9 mouse cellular contexts compared by ENCODE assay signal in the genomic region with DNA sequence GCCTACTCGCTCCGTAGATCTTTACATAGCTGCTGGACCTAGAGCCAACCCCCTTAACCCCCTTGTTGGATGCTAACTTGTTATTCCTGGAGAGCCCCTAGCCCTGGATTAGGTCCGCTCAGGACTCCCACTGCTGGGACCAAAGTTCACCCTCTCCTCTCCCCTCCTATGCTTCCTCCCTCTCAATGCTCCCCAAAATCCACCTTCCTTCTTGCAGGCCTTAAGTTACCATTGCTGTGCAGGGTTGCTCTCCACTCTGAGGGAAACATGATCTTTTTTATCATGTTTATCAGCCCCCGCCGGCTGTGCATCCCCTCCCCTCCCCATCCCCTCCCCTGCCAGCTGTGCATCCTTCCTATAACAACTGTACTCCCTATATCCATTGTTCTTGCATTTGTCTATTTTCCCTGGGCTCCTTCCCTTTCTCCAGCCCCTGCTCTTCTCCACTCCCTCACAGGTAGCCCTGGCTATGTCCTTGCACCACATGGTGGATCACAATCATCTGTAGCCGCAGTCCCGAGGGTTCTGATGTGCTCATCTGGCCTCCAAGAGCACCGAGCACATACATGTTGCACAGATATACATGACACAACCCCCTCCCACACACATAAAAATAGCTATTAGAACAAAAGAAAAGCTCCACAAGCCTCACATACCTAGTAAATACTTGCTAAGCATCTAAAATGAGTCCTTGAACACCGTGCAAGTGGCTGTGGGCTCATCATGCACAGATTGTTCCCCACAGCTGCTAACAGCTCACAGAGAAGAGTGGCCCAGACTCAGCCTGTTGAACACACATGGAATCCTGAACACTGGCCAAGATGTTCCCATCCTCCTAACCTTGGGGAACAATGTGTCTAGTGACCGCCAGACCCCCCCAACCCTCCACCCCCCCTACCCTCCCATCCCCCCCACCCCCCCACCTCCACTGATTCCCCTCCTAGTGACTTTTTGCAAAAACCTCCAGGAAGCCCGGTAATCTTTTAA. TPM values are rescaled to one million over a fixed set of nuclear protein-coding genes. Genes with fewer than 3 reads are reported as not detected.
DNase-seq lines count a peak whose midpoint lies in the region; ATAC-seq and TF ChIP-seq lines count a peak whose summit lies in the region.
"Had no signal": no experiment of that assay in that cellular context is flagged by ENCODE, and none has a peak within 500 bp of the region (broad histone marks: within the 10 kb centered on the region; RNA-seq: fewer than 3 reads in every experiment).

No protein-coding gene starts in this region.

- intact Hi-C loops in left cerebral cortex, adult 2 months (cut with DNase I), result no loop called here
- intact Hi-C loops in left cerebral cortex, postnatal 36 days (cut with DNase I), result loop anchor here (1.0 kb wide), 1 partner anchor 37 kb away; a partner anchor contains a TSS

- H3K27me3 ChIP-seq in forebrain, embryonic 13.5 days, result peaks cover 10% of the 10 kb centered on the region; the same call in 1 of the 2 replicates
- H3K27me3 ChIP-seq in liver, embryonic 14.5 days (ENCODE audit: control insufficient read depth, insufficient read depth, low read length), result no peaks in the 10 kb centered on the region; the same call in 1 of the 2 replicates
- H3K27me3 ChIP-seq in stomach, embryonic 15.5 days (replicated peaks), result no peaks in the 10 kb centered on the region

- no peak for TF ChIP-seq CTCF in left cerebral cortex, adult 2 months (IDR thresholded peaks at IDR 0.05)
- TF ChIP-seq CTCF in liver, embryonic 14.5 days (IDR thresholded peaks at IDR 0.05; ENCODE audit: low read depth), result no peak

- H3K4me1 ChIP-seq in forebrain, embryonic 13.5 days, result peaks cover 24% of the 10 kb centered on the region
- peaks cover 15 to 29% of the 10 kb centered on the region in 2 experiments for H3K4me1 ChIP-seq in liver, embryonic 14.5 days (replicated peaks; ENCODE audit: control insufficient read depth in 2 of 2, insufficient read depth in 2 of 2, low read length in 1 of 2)
- H3K4me1 ChIP-seq in stomach, embryonic 15.5 days, result peaks cover 22% of the 10 kb centered on the region

- no peak for TF ChIP-seq EP300 in liver, embryonic 14.5 days (IDR thresholded peaks at IDR 0.05; ENCODE audit: low read depth)

- no peak overlapping the region for H3K9ac ChIP-seq in forebrain, embryonic 13.5 days
- H3K9ac ChIP-seq in liver, embryonic 14.5 days (replicated peaks), result no peak overlapping the region
- H3K9ac ChIP-seq in stomach, embryonic 15.5 days, result no peak overlapping the region

- no peak for ATAC-seq in forebrain, embryonic 13.5 days
- no peak for ATAC-seq in liver, embryonic 14.5 days (ENCODE audit: insufficient read depth)
- ATAC-seq in stomach, embryonic 15.5 days (ENCODE audit: insufficient read depth, low FRiP score, low read depth), result no peak

- H3K27ac ChIP-seq in left cerebral cortex, adult 2 months, result peak overlapping the region; percentile 78
- 0 out of 2 replicates have a peak overlapping the region, but pooled peaks have one; percentile 21 for H3K27ac ChIP-seq in forebrain, embryonic 13.5 days
- no peak overlapping the region for H3K27ac ChIP-seq in liver, embryonic 14.5 days
- H3K27ac ChIP-seq in stomach, embryonic 15.5 days, result peak overlapping the region; percentile 86

- WGBS in forebrain, embryonic 13.5 days, result 48% methylated on average over 11 of the region's 11 CpGs
- WGBS in liver, embryonic 14.5 days (ENCODE audit: insufficient replicate concordance), result 29% methylated on average over 11 of the region's 11 CpGs
- 32% methylated on average over 11 of the region's 11 CpGs for WGBS in stomach, embryonic 15.5 days

- no peak for DNase-seq in left cerebral cortex, adult 2 months (ENCODE audit: extremely low spot score in 1 of 2, low spot score in 2 of 2)
- no peak for DNase-seq in left cerebral cortex, adult 9 months (ENCODE audit: low spot score in 2 of 2)
- DNase-seq in liver, embryonic 14.5 days (ENCODE audit: low read depth in 3 of 3, low spot score in 3 of 3), result no peak
- DNase-seq in c-Kit-positive CD71-positive TER-119-positive erythroid progenitor cells, embryonic 14.5 days (ENCODE audit: low spot score), result no peak
- no peak for DNase-seq in kidney, adult 9 months
- no peak for DNase-seq in left cerebral cortex, postnatal 36 days (ENCODE audit: low spot score in 2 of 2)
- DNase-seq: adrenal gland, postnatal 25 days had no signal

- no peaks in the 10 kb centered on the region for H3K9me3 ChIP-seq in forebrain, embryonic 13.5 days (replicated peaks)
- H3K9me3 ChIP-seq in liver, embryonic 14.5 days (ENCODE audit: control insufficient read depth, low read length), result no peaks in the 10 kb centered on the region
- H3K9me3 ChIP-seq in stomach, embryonic 15.5 days, result no peaks in the 10 kb centered on the region

- no peaks in the 10 kb centered on the region for H3K36me3 ChIP-seq in forebrain, embryonic 13.5 days (ENCODE audit: poor library complexity, severe bottlenecking)
- H3K36me3 ChIP-seq in liver, embryonic 14.5 days (replicated peaks; ENCODE audit: control insufficient read depth, insufficient read depth, low read depth), result no peaks in the 10 kb centered on the region
- H3K36me3 ChIP-seq in stomach, embryonic 15.5 days, result no peaks in the 10 kb centered on the region

- no peak overlapping the region for H3K4me2 ChIP-seq in forebrain, embryonic 13.5 days
- H3K4me2 ChIP-seq in liver, embryonic 14.5 days (ENCODE audit: low read depth), result peak overlapping the region; percentile 42
- H3K4me2 ChIP-seq in stomach, embryonic 15.5 days, result peak overlapping the region; percentile 50

- no peak overlapping the region for H3K4me3 ChIP-seq in left cerebral cortex, adult 2 months
- H3K4me3 ChIP-seq in forebrain, embryonic 13.5 days, result no peak overlapping the region
- H3K4me3 ChIP-seq in liver, embryonic 14.5 days (ENCODE audit: insufficient read depth in 1 of 2, low read depth in 2 of 2, low read length in 2 of 2), result no peak overlapping the region; a peak in 1 of 4 replicates
- H3K4me3 ChIP-seq in stomach, embryonic 15.5 days (replicated peaks), result peak overlapping the region; percentile 35

RNA-seq across cellular contexts. Expression of a gene that starts 0.6 kb away (rescaled TPM):
- total RNA-seq in left cerebral cortex, adult 2 months (2021), result 1 to 10 TPM; 3.3 to 5.4 TPM
- 11.8 and 12.4 TPM in 2 replicates for polyA plus RNA-seq in forebrain, embryonic 13.5 days (2015; fragmentation: Nextera tagmentation; extraction: Ambion mirVana)
- polyA plus RNA-seq in liver, embryonic 14.5 days (2012; rRNA removed), result 3.2 and 5.1 TPM in 2 replicates
- polyA plus RNA-seq in liver, embryonic 14.5 days (2014; fragmentation: Nextera tagmentation; extraction: Ambion mirVana), result 3.8 and 5.1 TPM in 2 replicates
- 25.2 and 26.7 TPM in 2 replicates for polyA plus RNA-seq in stomach, embryonic 15.5 days (2015; fragmentation: Nextera tagmentation; extraction: Ambion mirVana)
- 1 to 10 TPM; 3.4 to 5.5 TPM for total RNA-seq in left cerebral cortex, postnatal 36 days (2021)

RNA-seq across cellular contexts. Expression of a gene that starts 1.4 kb away (rescaled TPM):
- total RNA-seq in left cerebral cortex, adult 2 months (2021), result 10 to 100 TPM; 68.2 to 72.9 TPM
- polyA plus RNA-seq in forebrain, embryonic 13.5 days (2015; fragmentation: Nextera tagmentation; extraction: Ambion mirVana), result 28.3 and 34.4 TPM in 2 replicates
- polyA plus RNA-seq in liver, embryonic 14.5 days (2012; rRNA removed), result 26.2 and 28.6 TPM in 2 replicates
- 14.0 and 16.1 TPM in 2 replicates for polyA plus RNA-seq in liver, embryonic 14.5 days (2014; fragmentation: Nextera tagmentation; extraction: Ambion mirVana)
- 31.9 and 36.8 TPM in 2 replicates for polyA plus RNA-seq in stomach, embryonic 15.5 days (2015; fragmentation: Nextera tagmentation; extraction: Ambion mirVana)
- 10 to 100 TPM; 61.8 to 75.2 TPM for total RNA-seq in left cerebral cortex, postnatal 36 days (2021)

RNA-seq across cellular contexts. Expression of a gene that starts 10.3 kb away (rescaled TPM):
- total RNA-seq in left cerebral cortex, adult 2 months (2021), result 10 to 100 TPM; 15.9 to 23.8 TPM
- polyA plus RNA-seq in forebrain, embryonic 13.5 days (2015; fragmentation: Nextera tagmentation; extraction: Ambion mirVana), result 5.2 and 5.4 TPM in 2 replicates
- 0.57 and 0.73 TPM in 2 replicates for polyA plus RNA-seq in liver, embryonic 14.5 days (2012; rRNA removed)
- polyA plus RNA-seq in liver, embryonic 14.5 days (2014; fragmentation: Nextera tagmentation; extraction: Ambion mirVana), result 0.32 and 0.53 TPM in 2 replicates
- 5.3 and 5.6 TPM in 2 replicates for polyA plus RNA-seq in stomach, embryonic 15.5 days (2015; fragmentation: Nextera tagmentation; extraction: Ambion mirVana)
- total RNA-seq in left cerebral cortex, postnatal 36 days (2021), result 10 to 100 TPM; 18.6 to 26.6 TPM

RNA-seq across cellular contexts. Expression of a gene that starts 12.1 kb away (rescaled TPM):
- total RNA-seq in left cerebral cortex, adult 2 months (2021), result 1 to 10 TPM; 6.8 to 8.2 TPM
- 23.1 and 27.4 TPM in 2 replicates for polyA plus RNA-seq in forebrain, embryonic 13.5 days (2015; fragmentation: Nextera tagmentation; extraction: Ambion mirVana)
- 4.8 and 5.3 TPM in 2 replicates for polyA plus RNA-seq in liver, embryonic 14.5 days (2012; rRNA removed)
- polyA plus RNA-seq in liver, embryonic 14.5 days (2014; fragmentation: Nextera tagmentation; extraction: Ambion mirVana), result 9.3 and 11.1 TPM in 2 replicates
- 2.8 and 3.0 TPM in 2 replicates for polyA plus RNA-seq in stomach, embryonic 15.5 days (2015; fragmentation: Nextera tagmentation; extraction: Ambion mirVana)
- 10 to 100 TPM in 1 of 2 experiments, 1 to 10 TPM in 1; 8.8 to 10.6 TPM for total RNA-seq in left cerebral cortex, postnatal 36 days (2021)

RNA-seq across cellular contexts. Expression of a gene that starts 21.0 kb away (rescaled TPM):
- 100 to 1,000 TPM; 148 to 150 TPM for total RNA-seq in left cerebral cortex, adult 2 months (2021)
- polyA plus RNA-seq in forebrain, embryonic 13.5 days (2015; fragmentation: Nextera tagmentation; extraction: Ambion mirVana), result 334 and 380 TPM in 2 replicates
- 72.5 and 119 TPM in 2 replicates for polyA plus RNA-seq in liver, embryonic 14.5 days (2012; rRNA removed)
- polyA plus RNA-seq in liver, embryonic 14.5 days (2014; fragmentation: Nextera tagmentation; extraction: Ambion mirVana), result 224 and 226 TPM in 2 replicates
- polyA plus RNA-seq in stomach, embryonic 15.5 days (2015; fragmentation: Nextera tagmentation; extraction: Ambion mirVana), result 312 and 324 TPM in 2 replicates
- 100 to 1,000 TPM; 149 to 158 TPM for total RNA-seq in left cerebral cortex, postnatal 36 days (2021)
